Mouse (Mus musculus) kidney, embryonic 16.5 days (tissue): Measurements from ENCODE around the gene Itih5. TPM values are rescaled to one million over a fixed set of nuclear protein-coding genes. Genes with fewer than 3 reads are reported as not detected.

Source experiments
- ATAC-seq: fragments of 200-750 bp; cut with Nextera tagmentation; 2 replicates; pipeline ENCODE4 v1.8.0; 2017; ENCODE audit warnings: moderate TSS enrichment; ENCODE audit not compliant: low FRiP score, low TSS enrichment
- H3K27ac ChIP-seq: fragments of 300-500 bp; sonication (generic); 2 replicates; pipeline ENCODE4 v1.5.1; 2014; ENCODE audit warnings: low read length
- H3K27me3 ChIP-seq: fragments of 300-500 bp; sonication (generic); 2 replicates; pipeline ENCODE4 v1.6.1; 2014; ENCODE audit warnings: low read length, control low read depth, mixed read lengths; ENCODE audit not compliant: insufficient read depth
- H3K36me3 ChIP-seq: fragments of 300-500 bp; sonication (generic); 2 replicates; pipeline ENCODE4 v1.6.1; 2014; ENCODE audit warnings: low read length, control low read depth, mixed read lengths; ENCODE audit not compliant: insufficient read depth
- H3K4me1 ChIP-seq: fragments of 300-500 bp; sonication (generic); 2 replicates; pipeline ENCODE4 v1.6.1; 2014; ENCODE audit warnings: low read length, control low read depth, mixed read lengths; ENCODE audit not compliant: insufficient read depth
- H3K4me2 ChIP-seq: fragments of 300-500 bp; sonication (generic); replicated peaks from 2 replicates; pipeline ENCODE4 v1.6.1; 2014; ENCODE audit warnings: low read depth, low read length
- H3K4me3 ChIP-seq: fragments of 300-500 bp; sonication (generic); 2 replicates; pipeline ENCODE4 v1.5.1; 2014; ENCODE audit warnings: mild to moderate bottlenecking, low read length
- H3K9ac ChIP-seq: fragments of 300-500 bp; sonication (generic); replicated peaks from 2 replicates; pipeline ENCODE4 v1.6.1; 2014; ENCODE audit warnings: low read length
- H3K9me3 ChIP-seq: fragments of 300-500 bp; sonication (generic); 2 replicates; pipeline ENCODE4 v1.6.1; 2016; ENCODE audit warnings: low read length, control low read depth
- WGBS: fragments of 180-500 bp; shearing (Covaris S2); extraction: QIAGEN DNeasy Blood & Tissue Kit; methylation state at CpG from one replicate; pipeline ENCODE4 v1.1.7; 2014; 5-methylcytosine and 5-hydroxymethylcytosine counted together
- polyA plus RNA-seq: library from polyadenylated mRNA; unstranded; fragments of >200 nt; fragmentation: Nextera tagmentation; extraction: Ambion mirVana; gene quantifications from 2 replicates; pipeline ENCODE4 v1.2.1, GENCODE M21; 2015

Gene Itih5
- polyA plus RNA-seq, 1 experiment from 2014 or later: 7.0 TPM

- peak; percentile 75 for ATAC-seq
- Histone ChIP-seq H3K9ac (no peak overlapping the region), H3K9me3 (no peaks in the 10 kb centered on the region), H3K4me1 (peaks cover 3% of the 10 kb centered on the region; the same call in 1 of the 2 replicates), H3K4me2 (no peak overlapping the region), H3K4me3 (no peak overlapping the region), H3K27me3 (no peaks in the 10 kb centered on the region), H3K27ac (no peak overlapping the region), H3K36me3 (no peaks in the 10 kb centered on the region)
- WGBS: 45% methylated on average over 12 of the region's 12 CpGs
These were observed 60.1 kb downstream of the Itih5 start for GRCm38 (mm10) chr2:10213468-10213867.

DNA sequence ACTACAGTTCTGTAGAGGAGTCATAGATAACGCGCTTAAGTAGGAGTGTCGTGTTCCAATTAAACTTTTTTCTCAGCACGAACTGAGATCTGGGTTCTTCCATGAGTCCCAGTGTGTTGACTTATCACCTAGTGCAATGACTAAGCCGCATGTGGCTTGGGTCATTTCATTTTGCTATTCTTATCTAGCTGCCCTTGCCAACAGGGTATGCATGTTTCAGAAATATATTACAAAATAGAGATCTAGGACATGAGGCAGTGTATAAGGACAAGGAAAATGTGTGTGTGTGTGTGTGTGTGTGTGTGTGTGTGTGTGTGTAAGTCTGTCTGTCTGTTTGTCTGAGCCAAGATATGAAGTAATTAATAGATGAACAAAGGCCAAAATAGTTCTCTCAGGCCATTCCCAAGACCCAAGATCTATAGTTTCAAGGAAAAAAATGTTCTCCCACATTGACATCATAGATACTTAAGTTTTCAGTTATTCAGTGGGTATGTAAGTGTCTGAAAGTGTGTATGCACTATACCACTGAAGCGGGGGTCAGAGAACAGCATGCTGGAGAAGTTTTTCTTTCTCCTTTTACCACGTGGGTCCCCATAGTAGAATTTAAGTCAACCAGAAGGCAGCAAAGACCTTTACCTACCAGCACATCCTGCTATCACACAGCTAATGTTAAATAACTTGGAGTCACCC, 62.6 kb downstream of the Itih5 start:
- Histone ChIP-seq H3K4me1 (peaks cover 3% of the 10 kb centered on the region; the same call in 1 of the 2 replicates), H3K27me3 (no peaks in the 10 kb centered on the region), H3K9ac (no peak overlapping the region), H3K9me3 (no peaks in the 10 kb centered on the region), H3K27ac (no peak overlapping the region), H3K36me3 (no peaks in the 10 kb centered on the region), H3K4me2 (no peak overlapping the region), H3K4me3 (no peak overlapping the region)
- no peak for ATAC-seq
- WGBS: 70% methylated on average over 7 of the region's 7 CpGs

GRCm38 (mm10) chr2:10216566-10217247, 63.3 kb downstream of the Itih5 start:
- H3K4me3 ChIP-seq: no peak overlapping the region
- H3K27me3 ChIP-seq: no peaks in the 10 kb centered on the region
- WGBS: 33% methylated on average over 7 of the region's 7 CpGs
- no peak for ATAC-seq
- no peak overlapping the region for H3K27ac ChIP-seq
- no peaks in the 10 kb centered on the region for H3K9me3 ChIP-seq
- H3K36me3 ChIP-seq: no peaks in the 10 kb centered on the region
- H3K4me2 ChIP-seq: no peak overlapping the region
- peaks cover 3% of the 10 kb centered on the region; the same call in 1 of the 2 replicates for H3K4me1 ChIP-seq
- no peak overlapping the region for H3K9ac ChIP-seq

DNA sequence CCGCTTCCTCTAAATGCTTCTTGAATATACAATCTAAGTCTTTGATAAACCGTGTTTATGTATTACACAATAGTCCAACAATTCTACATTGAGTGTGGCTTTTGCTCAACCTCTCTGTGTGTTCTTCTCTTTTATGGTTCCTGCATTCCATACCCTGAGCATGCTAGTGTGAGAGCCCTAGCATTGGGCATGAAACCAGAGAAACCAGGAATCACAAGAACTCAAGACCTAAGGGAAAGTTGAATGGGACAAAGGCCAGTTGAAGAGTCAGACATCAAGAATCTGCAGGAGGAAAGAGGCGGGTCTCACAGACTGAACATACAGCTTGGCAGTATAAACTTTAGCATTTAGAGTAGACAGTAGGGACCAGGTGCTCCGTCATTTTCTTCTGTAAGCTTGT, 68.5 kb downstream of the Itih5 start:
- H3K36me3 ChIP-seq: no peaks in the 10 kb centered on the region
- H3K4me3 ChIP-seq: no peak overlapping the region
- no peaks in the 10 kb centered on the region for H3K4me1 ChIP-seq
- no peak overlapping the region for H3K27ac ChIP-seq
- no peak overlapping the region for H3K9ac ChIP-seq
- no peak for ATAC-seq
- 87% methylated on average over 4 of the region's 4 CpGs for WGBS
- no peaks in the 10 kb centered on the region for H3K9me3 ChIP-seq
- H3K27me3 ChIP-seq: no peaks in the 10 kb centered on the region
- no peak overlapping the region for H3K4me2 ChIP-seq

DNA sequence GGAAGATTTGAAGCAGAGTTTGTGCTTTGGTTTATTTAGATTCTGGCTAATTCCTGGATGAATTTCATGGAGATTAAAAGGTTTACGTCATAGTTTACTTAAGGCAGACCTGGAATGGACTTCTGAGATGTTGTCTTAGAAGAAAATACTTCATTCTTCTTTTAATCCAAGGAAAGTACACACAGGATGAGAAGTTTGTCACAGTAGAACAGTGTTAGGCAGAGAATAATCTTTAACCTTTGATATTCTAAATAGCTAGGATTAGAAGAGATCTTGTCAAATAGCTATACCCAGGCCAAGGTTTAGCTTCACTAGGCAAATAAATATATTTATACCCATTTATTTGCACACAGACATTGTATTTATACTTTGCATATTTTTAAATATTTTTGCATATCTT, 73.5 kb downstream of the Itih5 start:
- H3K9me3 ChIP-seq: no peaks in the 10 kb centered on the region
- 95% methylated on average over 1 of the region's 1 CpGs for WGBS
- no peak overlapping the region for H3K4me2 ChIP-seq
- no peak overlapping the region for H3K9ac ChIP-seq
- no peak for ATAC-seq
- no peak overlapping the region for H3K4me3 ChIP-seq
- no peaks in the 10 kb centered on the region for H3K4me1 ChIP-seq
- no peaks in the 10 kb centered on the region for H3K36me3 ChIP-seq
- H3K27me3 ChIP-seq: no peaks in the 10 kb centered on the region
- H3K27ac ChIP-seq: no peak overlapping the region

DNA sequence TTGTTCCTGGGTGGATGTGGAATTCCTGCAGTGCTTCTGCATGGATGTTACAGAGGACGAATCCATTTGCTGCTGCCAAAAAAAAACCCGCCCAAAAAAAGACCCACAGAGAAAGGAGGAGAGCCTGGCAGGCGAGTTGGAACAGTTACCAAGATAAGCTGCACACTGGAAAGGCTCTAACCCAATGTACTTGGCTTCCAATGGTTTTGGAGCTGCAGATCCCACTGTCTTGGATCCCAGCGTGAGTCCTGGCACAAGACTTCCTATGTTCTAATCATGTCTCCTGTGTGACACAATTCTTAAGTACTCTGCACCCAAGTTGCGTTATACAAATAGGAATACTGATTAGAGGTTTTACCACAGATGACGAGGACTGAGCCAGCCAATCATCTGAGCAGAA, 78.6 kb downstream of the Itih5 start:
- Histone ChIP-seq H3K27ac (no peak overlapping the region), H3K9me3 (no peaks in the 10 kb centered on the region), H3K4me1 (no peaks in the 10 kb centered on the region), H3K4me2 (no peak overlapping the region), H3K36me3 (no peaks in the 10 kb centered on the region), H3K9ac (no peak overlapping the region), H3K4me3 (no peak overlapping the region), H3K27me3 (no peaks in the 10 kb centered on the region)
- WGBS: 75% methylated on average over 6 of the region's 6 CpGs
- no peak for ATAC-seq

DNA sequence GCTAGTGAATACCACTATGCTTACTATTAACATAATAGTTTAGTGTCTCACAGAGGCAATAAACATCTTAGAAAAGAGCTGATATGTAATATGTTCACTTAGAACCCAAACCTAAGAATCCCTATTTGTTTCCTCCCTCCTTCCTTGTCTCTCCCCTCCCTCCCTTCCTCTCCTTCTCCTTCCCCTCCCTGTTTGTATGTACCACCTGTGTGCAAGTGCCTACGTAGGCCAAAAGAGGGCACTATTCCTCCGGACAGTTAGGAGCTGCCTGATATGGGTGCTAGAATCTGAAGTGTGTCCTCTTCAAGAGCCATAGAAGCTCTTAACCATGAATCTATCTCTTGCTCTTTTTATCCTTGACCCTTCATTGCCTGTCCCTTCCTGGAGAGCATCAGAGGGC, 83.2 kb downstream of the Itih5 start:
- Histone ChIP-seq H3K4me1 (no peaks in the 10 kb centered on the region), H3K9me3 (peaks cover 1% of the 10 kb centered on the region; the same call in 1 of the 2 replicates), H3K27me3 (no peaks in the 10 kb centered on the region), H3K27ac (no peak overlapping the region), H3K4me3 (no peak overlapping the region), H3K36me3 (no peaks in the 10 kb centered on the region), H3K4me2 (no peak overlapping the region), H3K9ac (no peak overlapping the region)
- WGBS: 93% methylated on average over 2 of the region's 2 CpGs
- ATAC-seq: no peak

GRCm38 (mm10) chr2:10242970-10243369, 89.6 kb downstream of the Itih5 start:
- WGBS: 18% methylated on average over 9 of the region's 9 CpGs
- H3K4me3 ChIP-seq: no peak overlapping the region
- ATAC-seq: no peak
- H3K9ac ChIP-seq: no peak overlapping the region
- H3K27ac ChIP-seq: no peak overlapping the region
- no peaks in the 10 kb centered on the region for H3K4me1 ChIP-seq
- no peaks in the 10 kb centered on the region for H3K27me3 ChIP-seq
- H3K36me3 ChIP-seq: no peaks in the 10 kb centered on the region
- no peak overlapping the region for H3K4me2 ChIP-seq
- H3K9me3 ChIP-seq: peaks cover 6% of the 10 kb centered on the region; the same call in 1 of the 2 replicates

- H3K4me3 ChIP-seq: no peak overlapping the region
- no peak overlapping the region for H3K4me2 ChIP-seq
- H3K4me1 ChIP-seq: no peaks in the 10 kb centered on the region
- H3K27ac ChIP-seq: no peak overlapping the region
- no peaks in the 10 kb centered on the region for H3K36me3 ChIP-seq
- WGBS: 79% methylated on average over 9 of the region's 9 CpGs
- no peak overlapping the region for H3K9ac ChIP-seq
- no peak for ATAC-seq
- no peaks in the 10 kb centered on the region for H3K27me3 ChIP-seq
- no peaks in the 10 kb centered on the region for H3K9me3 ChIP-seq
These were observed 97.1 kb downstream of the Itih5 start for GRCm38 (mm10) chr2:10250441-10250840.

- Histone ChIP-seq H3K9me3 (no peaks in the 10 kb centered on the region), H3K27ac (no peak overlapping the region), H3K4me3 (no peak overlapping the region), H3K4me1 (no peaks in the 10 kb centered on the region), H3K27me3 (no peaks in the 10 kb centered on the region), H3K9ac (no peak overlapping the region), H3K4me2 (no peak overlapping the region), H3K36me3 (no peaks in the 10 kb centered on the region)
- WGBS: 57% methylated on average over 4 of the region's 4 CpGs
- ATAC-seq: peak; percentile 67; the same call in 1 of the 2 replicates
These were observed 97.6 kb downstream of the Itih5 start for GRCm38 (mm10) chr2:10250926-10251325.
